Mouse (Mus musculus): ENCODE results near the gene Acp7. TPM values are rescaled to one million over a fixed set of nuclear protein-coding genes. Genes with fewer than 3 reads are reported as not detected.

The Acp7 gene
- total and polyA plus RNA-seq, 2 experiments from 2014 or later = 0.56 to 1.2 TPM

DNA sequence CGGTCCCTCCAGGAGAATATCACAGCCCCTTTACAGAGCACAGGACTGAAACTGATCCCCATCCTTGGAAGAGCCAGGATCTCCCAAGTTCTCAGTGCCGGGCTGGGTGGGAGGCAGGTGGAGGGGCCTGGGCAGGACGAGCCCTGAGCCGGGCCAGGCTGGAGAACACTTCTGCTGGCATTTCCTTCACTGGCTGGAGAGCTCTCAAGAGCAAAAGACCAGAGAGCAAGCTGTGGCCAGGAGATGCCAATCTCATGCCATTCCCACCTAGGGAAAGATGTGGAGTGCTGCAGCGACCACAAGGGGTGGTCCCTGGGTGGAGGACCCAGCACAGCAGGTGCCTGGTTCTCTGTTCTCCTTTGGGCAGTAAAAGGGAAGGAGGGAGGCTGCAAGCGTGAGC lies 46.1 kb downstream of the Acp7 start:
- ATAC-seq (no peak), DNase-seq (ENCODE audit: low spot score) (no peak)
- no peak overlapping the region; the same call in 1 of the 2 replicates for H3K9ac ChIP-seq (replicated peaks; ENCODE audit: low read length)
- no peak overlapping the region for H3K4me3 ChIP-seq (ENCODE audit: low read length)
- H3K9me3 ChIP-seq (ENCODE audit: low read length) = no peaks in the 10 kb centered on the region
- no peak for TF ChIP-seq CTCF (IDR thresholded peaks at IDR 0.05; ENCODE audit: low read depth)
- WGBS = 75% methylated on average over 6 of the region's 6 CpGs
- H3K36me3 ChIP-seq (ENCODE audit: insufficient read depth, low read length) = no peaks in the 10 kb centered on the region
- H3K27ac ChIP-seq = no peak overlapping the region
- H3K4me1 ChIP-seq (ENCODE audit: insufficient read depth, low read length) = peaks cover 30% of the 10 kb centered on the region; the same call in 1 of the 2 replicates
- no peaks in the 10 kb centered on the region for H3K27me3 ChIP-seq (ENCODE audit: insufficient read depth, low read length)
- H3K4me2 ChIP-seq (ENCODE audit: low read depth, low read length) = no peak overlapping the region

- DNase-seq (ENCODE audit: low spot score) (no peak), ATAC-seq (no peak)
- Histone ChIP-seq H3K4me3 (ENCODE audit: low read length) (no peak overlapping the region), H3K9me3 (ENCODE audit: low read length) (no peaks in the 10 kb centered on the region), H3K36me3 (ENCODE audit: insufficient read depth, low read length) (no peaks in the 10 kb centered on the region), H3K9ac (replicated peaks; ENCODE audit: low read length) (no peak overlapping the region), H3K4me1 (ENCODE audit: insufficient read depth, low read length) (peaks cover 30% of the 10 kb centered on the region; the same call in 1 of the 2 replicates), H3K4me2 (ENCODE audit: low read depth, low read length) (no peak overlapping the region), H3K27ac (0 out of 2 replicates have a peak overlapping the region, but pooled peaks have one; percentile 11), H3K27me3 (ENCODE audit: insufficient read depth, low read length) (no peaks in the 10 kb centered on the region)
- 67% methylated on average over 4 of the region's 4 CpGs for whole genome bisulfite sequencing
- no peak for TF ChIP-seq CTCF (IDR thresholded peaks at IDR 0.05; ENCODE audit: low read depth)
Observed at GRCm38 (mm10) chr7:28584468-28584867, 46.7 kb downstream of the Acp7 start.

DNA sequence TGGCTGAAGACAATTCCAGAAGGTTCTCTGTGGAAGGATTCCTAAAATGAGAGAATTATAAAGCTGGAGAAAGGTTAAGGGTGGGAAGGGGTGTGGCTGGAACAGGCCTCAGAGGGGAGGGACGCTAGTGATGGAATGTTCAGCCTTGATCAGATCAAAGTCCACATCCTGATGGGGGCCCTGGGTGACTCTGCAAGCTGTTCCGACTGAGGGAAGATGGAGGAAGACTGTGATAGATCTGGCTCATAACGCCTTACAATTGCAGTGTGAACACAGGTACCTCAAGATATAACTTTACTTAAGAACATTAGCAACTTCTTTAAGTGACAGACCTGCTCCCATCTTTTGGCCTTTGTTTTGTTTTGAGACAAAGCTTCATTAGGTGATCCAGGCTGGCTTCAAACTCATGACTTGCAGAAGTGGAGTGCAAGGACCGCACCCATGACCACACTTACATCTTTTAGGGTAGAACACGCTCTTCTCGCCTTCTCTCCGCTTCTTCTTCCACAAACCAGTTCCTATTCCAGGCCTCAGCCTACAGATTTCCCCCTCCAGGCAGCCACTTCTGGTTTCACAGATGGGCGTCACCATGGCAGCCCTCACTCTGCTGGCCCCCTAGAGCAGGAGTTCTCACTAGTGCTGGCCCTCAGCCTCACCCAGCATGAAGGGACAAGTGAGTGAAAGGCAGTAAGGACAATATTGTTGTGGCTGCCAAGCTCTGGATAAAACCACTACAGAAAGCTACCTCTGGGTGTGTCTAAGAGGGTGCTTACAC lies 47.4 kb downstream of the Acp7 start:
- Histone ChIP-seq H3K9ac (replicated peaks; ENCODE audit: low read length) (no peak overlapping the region), H3K9me3 (ENCODE audit: low read length) (no peaks in the 10 kb centered on the region), H3K4me2 (ENCODE audit: low read depth, low read length) (no peak overlapping the region), H3K4me1 (ENCODE audit: insufficient read depth, low read length) (peaks cover 26% of the 10 kb centered on the region; the same call in 1 of the 2 replicates), H3K27ac (0 out of 2 replicates have a peak overlapping the region, but pooled peaks have one; percentile 11), H3K4me3 (ENCODE audit: low read length) (no peak overlapping the region), H3K27me3 (ENCODE audit: insufficient read depth, low read length) (no peaks in the 10 kb centered on the region), H3K36me3 (ENCODE audit: insufficient read depth, low read length) (no peaks in the 10 kb centered on the region)
- ATAC-seq (no peak), DNase-seq (ENCODE audit: low spot score) (no peak)
- WGBS = 80% methylated on average over 8 of the region's 8 CpGs
- no peak for TF ChIP-seq CTCF (IDR thresholded peaks at IDR 0.05; ENCODE audit: low read depth)

- TF ChIP-seq CTCF (IDR thresholded peaks at IDR 0.05; ENCODE audit: low read depth) = no peak
- H3K36me3 ChIP-seq (ENCODE audit: insufficient read depth, low read length) = no peaks in the 10 kb centered on the region
- H3K27me3 ChIP-seq (ENCODE audit: insufficient read depth, low read length) = no peaks in the 10 kb centered on the region
- WGBS = 68% methylated on average over 11 of the region's 11 CpGs
- DNase-seq (ENCODE audit: low spot score) (no peak), ATAC-seq (no peak)
- H3K9me3 ChIP-seq (ENCODE audit: low read length) = no peaks in the 10 kb centered on the region
- no peak overlapping the region for H3K27ac ChIP-seq
- peaks cover 22% of the 10 kb centered on the region; the same call in 1 of the 2 replicates for H3K4me1 ChIP-seq (ENCODE audit: insufficient read depth, low read length)
- H3K4me3 ChIP-seq (ENCODE audit: low read length) = no peak overlapping the region
- H3K9ac ChIP-seq (replicated peaks; ENCODE audit: low read length) = no peak overlapping the region
- no peak overlapping the region for H3K4me2 ChIP-seq (ENCODE audit: low read depth, low read length)
Observed at GRCm38 (mm10) chr7:28582841-28583240, 48.3 kb downstream of the Acp7 start.

GRCm38 (mm10) chr7:28581721-28582120 lies 49.4 kb downstream of the Acp7 start:
- H3K4me3 ChIP-seq (ENCODE audit: low read length) = no peak overlapping the region
- H3K27me3 ChIP-seq (ENCODE audit: insufficient read depth, low read length) = no peaks in the 10 kb centered on the region
- H3K27ac ChIP-seq = no peak overlapping the region
- TF ChIP-seq CTCF (IDR thresholded peaks at IDR 0.05; ENCODE audit: low read depth) = no peak
- DNase-seq (ENCODE audit: low spot score) (no peak), ATAC-seq (no peak)
- no peaks in the 10 kb centered on the region for H3K9me3 ChIP-seq (ENCODE audit: low read length)
- no peaks in the 10 kb centered on the region for H3K36me3 ChIP-seq (ENCODE audit: insufficient read depth, low read length)
- peaks cover 25% of the 10 kb centered on the region; the same call in 1 of the 2 replicates for H3K4me1 ChIP-seq (ENCODE audit: insufficient read depth, low read length)
- H3K4me2 ChIP-seq (ENCODE audit: low read depth, low read length) = no peak overlapping the region
- no peak overlapping the region for H3K9ac ChIP-seq (replicated peaks; ENCODE audit: low read length)
- WGBS = 88% methylated on average over 4 of the region's 4 CpGs

- no peak overlapping the region for H3K4me3 ChIP-seq (ENCODE audit: low read length)
- WGBS = 61% methylated on average over 5 of the region's 5 CpGs
- H3K4me2 ChIP-seq (ENCODE audit: low read depth, low read length) = no peak overlapping the region
- DNase-seq (ENCODE audit: low spot score) = no peak
- no peaks in the 10 kb centered on the region for H3K27me3 ChIP-seq (ENCODE audit: insufficient read depth, low read length)
- TF ChIP-seq CTCF (IDR thresholded peaks at IDR 0.05; ENCODE audit: low read depth) = no peak
- no peak overlapping the region for H3K27ac ChIP-seq
- H3K36me3 ChIP-seq (ENCODE audit: insufficient read depth, low read length) = no peaks in the 10 kb centered on the region
- H3K9ac ChIP-seq (replicated peaks; ENCODE audit: low read length) = no peak overlapping the region
- ATAC-seq = no peak
- H3K4me1 ChIP-seq (ENCODE audit: insufficient read depth, low read length) = peaks cover 24% of the 10 kb centered on the region; the same call in 1 of the 2 replicates
- H3K9me3 ChIP-seq (ENCODE audit: low read length) = no peaks in the 10 kb centered on the region
Observed at GRCm38 (mm10) chr7:28579826-28580225, 51.3 kb downstream of the Acp7 start.

- ATAC-seq = no peak
- WGBS = 78% methylated on average over 5 of the region's 5 CpGs
Observed at GRCm38 (mm10) chr7:28578543-28579053, 52.5 kb downstream of the Acp7 start.

More at GRCm38 (mm10) chr7:28578543-28579053, 52.5 kb downstream of the Acp7 start:
- no peak for TF ChIP-seq CTCF (IDR thresholded peaks at IDR 0.05; ENCODE audit: low read depth)
- Histone ChIP-seq H3K4me1 (ENCODE audit: insufficient read depth, low read length) (peaks cover 18% of the 10 kb centered on the region; the same call in 1 of the 2 replicates), H3K4me2 (ENCODE audit: low read depth, low read length) (no peak overlapping the region), H3K9ac (replicated peaks; ENCODE audit: low read length) (no peak overlapping the region), H3K27ac (no peak overlapping the region), H3K9me3 (ENCODE audit: low read length) (no peaks in the 10 kb centered on the region), H3K36me3 (ENCODE audit: insufficient read depth, low read length) (no peaks in the 10 kb centered on the region), H3K27me3 (ENCODE audit: insufficient read depth, low read length) (no peaks in the 10 kb centered on the region), H3K4me3 (ENCODE audit: low read length) (no peak overlapping the region)
- DNase-seq (ENCODE audit: low spot score) = no peak
